Mouse (Mus musculus): ENCODE results near the gene Nxph3. TPM values are rescaled to one million over a fixed set of nuclear protein-coding genes. Genes with fewer than 3 reads are reported as not detected.

The Nxph3 gene
- polyA plus RNA-seq, 1 experiment, result 0.34 TPM

GRCm38 (mm10) chr11:95519996-95520395 is 5.6 kb upstream of the Nxph3 start:
- H3K27me3 ChIP-seq (ENCODE audit: control insufficient read depth, insufficient read depth, low read length), result peaks cover 4% of the 10 kb centered on the region; the same call in 1 of the 2 replicates
- DNase-seq, result no peak
- TF ChIP-seq CTCF (IDR thresholded peaks at IDR 0.05; ENCODE audit: borderline replicate concordance, control insufficient read depth, extremely low read depth, insufficient read depth, low read length, poor library complexity) (no peak), POLR2A (IDR thresholded peaks at IDR 0.05; ENCODE audit: control insufficient read depth, extremely low read depth, insufficient read depth, low read length, poor library complexity) (no peak)
- H3K36me3 ChIP-seq (ENCODE audit: control insufficient read depth, insufficient read depth, low read length), result no peaks in the 10 kb centered on the region
- H3K4me3 ChIP-seq (ENCODE audit: control insufficient read depth, insufficient read depth, low read length), result no peak overlapping the region
- H3K27ac ChIP-seq (ENCODE audit: control insufficient read depth, insufficient read depth, low read length), result no peak overlapping the region
- WGBS, result 64% methylated on average over 3 of the region's 3 CpGs
- peaks cover 8% of the 10 kb centered on the region for H3K4me1 ChIP-seq (replicated peaks; ENCODE audit: control insufficient read depth, insufficient read depth, low read length)

GRCm38 (mm10) chr11:95519299-95519698 is 4.9 kb upstream of the Nxph3 start:
- H3K36me3 ChIP-seq (ENCODE audit: control insufficient read depth, insufficient read depth, low read length), result no peaks in the 10 kb centered on the region
- peaks cover 12% of the 10 kb centered on the region for H3K4me1 ChIP-seq (replicated peaks; ENCODE audit: control insufficient read depth, insufficient read depth, low read length)
- peaks cover 8% of the 10 kb centered on the region; the same call in 1 of the 2 replicates for H3K27me3 ChIP-seq (ENCODE audit: control insufficient read depth, insufficient read depth, low read length)
- no peak for DNase-seq
- WGBS, result 90% methylated on average over 10 of the region's 10 CpGs
- no peak for TF ChIP-seq CTCF (IDR thresholded peaks at IDR 0.05; ENCODE audit: borderline replicate concordance, control insufficient read depth, extremely low read depth, insufficient read depth, low read length, poor library complexity)
- no peak for TF ChIP-seq POLR2A (IDR thresholded peaks at IDR 0.05; ENCODE audit: control insufficient read depth, extremely low read depth, insufficient read depth, low read length, poor library complexity)
- H3K4me3 ChIP-seq (ENCODE audit: control insufficient read depth, insufficient read depth, low read length), result no peak overlapping the region
- H3K27ac ChIP-seq (ENCODE audit: control insufficient read depth, insufficient read depth, low read length), result no peak overlapping the region

GRCm38 (mm10) chr11:95517162-95517561 is 2.8 kb upstream of the Nxph3 start:
- Histone ChIP-seq H3K36me3 (ENCODE audit: control insufficient read depth, insufficient read depth, low read length) (no peaks in the 10 kb centered on the region), H3K27me3 (ENCODE audit: control insufficient read depth, insufficient read depth, low read length) (peaks cover 22% of the 10 kb centered on the region; the same call in 1 of the 2 replicates), H3K4me1 (replicated peaks; ENCODE audit: control insufficient read depth, insufficient read depth, low read length) (peaks cover 15% of the 10 kb centered on the region), H3K4me3 (ENCODE audit: control insufficient read depth, insufficient read depth, low read length) (no peak overlapping the region), H3K27ac (ENCODE audit: control insufficient read depth, insufficient read depth, low read length) (no peak overlapping the region)
- 75% methylated on average over 6 of the region's 6 CpGs for WGBS
- no peak for TF ChIP-seq CTCF (IDR thresholded peaks at IDR 0.05; ENCODE audit: borderline replicate concordance, control insufficient read depth, extremely low read depth, insufficient read depth, low read length, poor library complexity)
- TF ChIP-seq POLR2A (IDR thresholded peaks at IDR 0.05; ENCODE audit: control insufficient read depth, extremely low read depth, insufficient read depth, low read length, poor library complexity), result no peak
- DNase-seq, result no peak

GRCm38 (mm10) chr11:95516491-95516911 is 2.1 kb upstream of the Nxph3 start:
- Histone ChIP-seq H3K27me3 (ENCODE audit: control insufficient read depth, insufficient read depth, low read length) (peaks cover 22% of the 10 kb centered on the region; the same call in 1 of the 2 replicates), H3K36me3 (ENCODE audit: control insufficient read depth, insufficient read depth, low read length) (no peaks in the 10 kb centered on the region), H3K4me1 (replicated peaks; ENCODE audit: control insufficient read depth, insufficient read depth, low read length) (peaks cover 14% of the 10 kb centered on the region), H3K4me3 (ENCODE audit: control insufficient read depth, insufficient read depth, low read length) (no peak overlapping the region), H3K27ac (ENCODE audit: control insufficient read depth, insufficient read depth, low read length) (no peak overlapping the region)
- TF ChIP-seq CTCF (IDR thresholded peaks at IDR 0.05; ENCODE audit: borderline replicate concordance, control insufficient read depth, extremely low read depth, insufficient read depth, low read length, poor library complexity), result no peak
- TF ChIP-seq POLR2A (IDR thresholded peaks at IDR 0.05; ENCODE audit: control insufficient read depth, extremely low read depth, insufficient read depth, low read length, poor library complexity), result no peak
- whole genome bisulfite sequencing, result 52% methylated on average over 5 of the region's 5 CpGs
- no peak for DNase-seq

- TF ChIP-seq POLR2A (IDR thresholded peaks at IDR 0.05; ENCODE audit: control insufficient read depth, extremely low read depth, insufficient read depth, low read length, poor library complexity), result no peak
- TF ChIP-seq CTCF (IDR thresholded peaks at IDR 0.05; ENCODE audit: borderline replicate concordance, control insufficient read depth, extremely low read depth, insufficient read depth, low read length, poor library complexity), result no peak
- Histone ChIP-seq H3K36me3 (ENCODE audit: control insufficient read depth, insufficient read depth, low read length) (no peaks in the 10 kb centered on the region), H3K4me1 (replicated peaks; ENCODE audit: control insufficient read depth, insufficient read depth, low read length) (peaks cover 11% of the 10 kb centered on the region), H3K27me3 (ENCODE audit: control insufficient read depth, insufficient read depth, low read length) (peaks cover 22% of the 10 kb centered on the region; the same call in 1 of the 2 replicates), H3K4me3 (ENCODE audit: control insufficient read depth, insufficient read depth, low read length) (no peak overlapping the region), H3K27ac (ENCODE audit: control insufficient read depth, insufficient read depth, low read length) (no peak overlapping the region)
- no peak for DNase-seq
- 85% methylated on average over 17 of the region's 17 CpGs for WGBS
Measured at GRCm38 (mm10) chr11:95515376-95516323, 1.3 kb upstream of the Nxph3 start.

GRCm38 (mm10) chr11:95513461-95514297 is 691 bp downstream of the Nxph3 start:
- H3K4me1 ChIP-seq (replicated peaks; ENCODE audit: control insufficient read depth, insufficient read depth, low read length), result peaks cover 6% of the 10 kb centered on the region; the same call in 1 of the 2 replicates
- H3K4me3 ChIP-seq (ENCODE audit: control insufficient read depth, insufficient read depth, low read length), result no peak overlapping the region
- TF ChIP-seq POLR2A (IDR thresholded peaks at IDR 0.05; ENCODE audit: control insufficient read depth, extremely low read depth, insufficient read depth, low read length, poor library complexity) (no peak), CTCF (IDR thresholded peaks at IDR 0.05; ENCODE audit: borderline replicate concordance, control insufficient read depth, extremely low read depth, insufficient read depth, low read length, poor library complexity) (no peak)
- H3K36me3 ChIP-seq (ENCODE audit: control insufficient read depth, insufficient read depth, low read length), result no peaks in the 10 kb centered on the region
- WGBS, result 5% methylated on average over 66 of the region's 66 CpGs
- DNase-seq, result no peak
- peaks cover 22% of the 10 kb centered on the region; the same call in 1 of the 2 replicates for H3K27me3 ChIP-seq (ENCODE audit: control insufficient read depth, insufficient read depth, low read length)
- H3K27ac ChIP-seq (ENCODE audit: control insufficient read depth, insufficient read depth, low read length), result no peak overlapping the region
